In the genomic region with DNA sequence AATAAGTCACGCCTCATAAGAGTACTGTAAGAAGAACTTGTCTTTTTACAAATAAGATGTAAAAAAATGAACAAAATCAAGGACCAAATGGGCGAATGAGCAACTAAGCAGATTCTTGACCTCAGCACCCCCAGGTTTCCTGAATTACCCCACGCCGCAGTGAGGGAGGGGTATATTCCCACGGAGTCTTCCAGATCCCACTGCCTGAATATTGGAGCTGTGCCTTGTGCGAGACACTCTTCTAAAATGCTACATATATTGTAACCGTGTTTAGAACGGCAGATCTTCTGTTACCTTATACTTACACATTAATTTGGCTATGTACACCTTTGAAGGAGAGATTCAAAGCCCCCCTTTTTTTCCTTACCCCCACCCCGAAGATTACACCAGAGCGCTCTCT, we compare ENCODE assay signal across 10 mouse cellular contexts. TPM values are rescaled to one million over a fixed set of nuclear protein-coding genes. Genes with fewer than 3 reads are reported as not detected.
DNase-seq lines count a peak whose midpoint lies in the region; ATAC-seq and TF ChIP-seq lines count a peak whose summit lies in the region.
"Had no signal": no experiment of that assay in that cellular context is flagged by ENCODE, and none has a peak within 500 bp of the region (broad histone marks: within the 10 kb centered on the region; RNA-seq: fewer than 3 reads in every experiment).

No protein-coding gene starts in this region.

- TF ChIP-seq CTCF in lung, postnatal 0 days (IDR thresholded peaks at IDR 0.05): no peak
- no peak for TF ChIP-seq CTCF in gastrocnemius, adult 2 months (IDR thresholded peaks at IDR 0.05)

- H3K9ac ChIP-seq in lung, postnatal 0 days (replicated peaks; ENCODE audit: low read depth): no peak overlapping the region
- peak overlapping the region; percentile 73 for H3K9ac ChIP-seq in hindbrain, embryonic 14.5 days
- H3K9ac ChIP-seq in neural tube, embryonic 15.5 days (replicated peaks): peak overlapping the region; percentile 75

- no peak overlapping the region for H3K4me2 ChIP-seq in lung, postnatal 0 days (replicated peaks; ENCODE audit: low read depth, low read length)
- peak overlapping the region; percentile 90 for H3K4me2 ChIP-seq in hindbrain, embryonic 14.5 days (replicated peaks)
- peak overlapping the region; percentile 83 for H3K4me2 ChIP-seq in neural tube, embryonic 15.5 days

- TF ChIP-seq EP300 in lung, postnatal 0 days (IDR thresholded peaks at IDR 0.05): no peak

- no peaks in the 10 kb centered on the region for H3K4me1 ChIP-seq in lung, postnatal 0 days (ENCODE audit: insufficient read depth, low read depth, low read length)
- H3K4me1 ChIP-seq in embryonic facial prominence, embryonic 10.5 days: peaks cover 12% of the 10 kb centered on the region
- no peaks in the 10 kb centered on the region for H3K4me1 ChIP-seq in hindbrain, embryonic 14.5 days (replicated peaks; ENCODE audit: control insufficient read depth, insufficient read depth, low read length)
- H3K4me1 ChIP-seq in neural tube, embryonic 15.5 days: peaks cover 13% of the 10 kb centered on the region

- no peaks in the 10 kb centered on the region for H3K9me3 ChIP-seq in lung, postnatal 0 days (ENCODE audit: low read length)
- no peaks in the 10 kb centered on the region for H3K9me3 ChIP-seq in embryonic facial prominence, embryonic 10.5 days
- H3K9me3 ChIP-seq in hindbrain, embryonic 14.5 days (ENCODE audit: control insufficient read depth, low read length): no peaks in the 10 kb centered on the region
- H3K9me3 ChIP-seq in neural tube, embryonic 15.5 days (replicated peaks): no peaks in the 10 kb centered on the region

- ATAC-seq in lung, postnatal 0 days: no peak
- ATAC-seq in hindbrain, embryonic 14.5 days (ENCODE audit: low FRiP score): no peak
- ATAC-seq in neural tube, embryonic 15.5 days (ENCODE audit: low FRiP score): peak; percentile 4; the same call in 1 of the 2 replicates

- H3K36me3 ChIP-seq in lung, postnatal 0 days (ENCODE audit: insufficient read depth, low read length): no peaks in the 10 kb centered on the region
- H3K36me3 ChIP-seq in embryonic facial prominence, embryonic 10.5 days (replicated peaks): no peaks in the 10 kb centered on the region
- H3K36me3 ChIP-seq in hindbrain, embryonic 14.5 days (replicated peaks; ENCODE audit: control insufficient read depth, insufficient read depth): no peaks in the 10 kb centered on the region
- H3K36me3 ChIP-seq in neural tube, embryonic 15.5 days: no peaks in the 10 kb centered on the region

- no peak overlapping the region for H3K27ac ChIP-seq in lung, postnatal 0 days (ENCODE audit: low read length)
- no peak overlapping the region for H3K27ac ChIP-seq in embryonic facial prominence, embryonic 10.5 days (replicated peaks)
- no peak overlapping the region for H3K27ac ChIP-seq in hindbrain, embryonic 14.5 days
- H3K27ac ChIP-seq in neural tube, embryonic 15.5 days (replicated peaks): peak overlapping the region; percentile 86
- H3K27ac ChIP-seq in gastrocnemius, adult 2 months: no peak overlapping the region

- H3K4me3 ChIP-seq in lung, postnatal 0 days (ENCODE audit: low read depth, low read length): 0 out of 2 replicates have a peak overlapping the region, but pooled peaks have one; percentile 33
- H3K4me3 ChIP-seq in embryonic facial prominence, embryonic 10.5 days: peak overlapping the region; percentile 70
- peak overlapping the region; percentile 73 for H3K4me3 ChIP-seq in hindbrain, embryonic 14.5 days (replicated peaks; ENCODE audit: low read length)
- H3K4me3 ChIP-seq in neural tube, embryonic 15.5 days (replicated peaks): peak overlapping the region; percentile 67
- H3K4me3 ChIP-seq in gastrocnemius, adult 2 months: no peak overlapping the region

- intact Hi-C loops in gastrocnemius, adult 2 months (cut with DNase I): no loop called here
- intact Hi-C loops in left cerebral cortex, postnatal 10 days (cut with DNase I): no loop called here

- H3K27me3 ChIP-seq in lung, postnatal 0 days (replicated peaks; ENCODE audit: insufficient read depth, low read length): peaks cover 16% of the 10 kb centered on the region
- H3K27me3 ChIP-seq in embryonic facial prominence, embryonic 10.5 days (replicated peaks; ENCODE audit: low read depth, poor library complexity, severe bottlenecking): peaks cover 48% of the 10 kb centered on the region
- no peaks in the 10 kb centered on the region for H3K27me3 ChIP-seq in hindbrain, embryonic 14.5 days (ENCODE audit: control insufficient read depth, insufficient read depth, low read length)
- H3K27me3 ChIP-seq in neural tube, embryonic 15.5 days (replicated peaks): no peaks in the 10 kb centered on the region

- DNase-seq in lung, postnatal 0 days (ENCODE audit: low spot score): no peak
- no peak for DNase-seq in lung, adult 18-20 months
- DNase-seq in embryonic facial prominence, embryonic 10.5 days (ENCODE audit: low spot score): peak; percentile 8
- DNase-seq in hindbrain, embryonic 14.5 days (ENCODE audit: low spot score): no peak
- no peak for DNase-seq in gastrocnemius, adult 2 months
- DNase-seq in left cerebral cortex, postnatal 10 days (ENCODE audit: extremely low spot score in 1 of 2, low spot score in 2 of 2): no peak
- DNase-seq: gastrocnemius, postnatal 36 days had no signal

- 39% methylated on average over 10 of the region's 10 CpGs for WGBS in lung, postnatal 0 days
- 44% methylated on average over 10 of the region's 10 CpGs for WGBS in embryonic facial prominence, embryonic 10.5 days
- 42% methylated on average over 10 of the region's 10 CpGs for WGBS in hindbrain, embryonic 14.5 days
- 38% methylated on average over 10 of the region's 10 CpGs for WGBS in neural tube, embryonic 15.5 days

RNA-seq across cellular contexts. Expression of a gene that starts 0.7 kb away (rescaled TPM):
- polyA plus RNA-seq in lung, postnatal 0 days (2015; fragmentation: Nextera tagmentation; extraction: Ambion mirVana): 0.74 and 0.80 TPM in 2 replicates
- 1.3 and 1.5 TPM in 2 replicates for polyA plus RNA-seq in embryonic facial prominence, embryonic 10.5 days (2016; fragmentation: Nextera tagmentation; extraction: Ambion mirVana)
- 11.9 and 13.6 TPM in 2 replicates for polyA plus RNA-seq in hindbrain, embryonic 14.5 days (2014; fragmentation: Nextera tagmentation; extraction: Ambion mirVana)
- 18.2 and 19.1 TPM in 2 replicates for polyA plus RNA-seq in neural tube, embryonic 15.5 days (2015; fragmentation: Nextera tagmentation; extraction: Ambion mirVana)
- total RNA-seq in gastrocnemius, adult 2 months (2021): not detected
- total RNA-seq in left cerebral cortex, postnatal 10 days (2021): 10 to 100 TPM; 30.3 to 32.8 TPM
- total RNA-seq: gastrocnemius, postnatal 36 days; megakaryocyte, adult 5-6 weeks had no signal
- polyA plus RNA-seq: large intestine, adult 2 months had no signal
